Comparison of ENCODE assay signal across 8 mouse cellular contexts in the genomic region with DNA sequence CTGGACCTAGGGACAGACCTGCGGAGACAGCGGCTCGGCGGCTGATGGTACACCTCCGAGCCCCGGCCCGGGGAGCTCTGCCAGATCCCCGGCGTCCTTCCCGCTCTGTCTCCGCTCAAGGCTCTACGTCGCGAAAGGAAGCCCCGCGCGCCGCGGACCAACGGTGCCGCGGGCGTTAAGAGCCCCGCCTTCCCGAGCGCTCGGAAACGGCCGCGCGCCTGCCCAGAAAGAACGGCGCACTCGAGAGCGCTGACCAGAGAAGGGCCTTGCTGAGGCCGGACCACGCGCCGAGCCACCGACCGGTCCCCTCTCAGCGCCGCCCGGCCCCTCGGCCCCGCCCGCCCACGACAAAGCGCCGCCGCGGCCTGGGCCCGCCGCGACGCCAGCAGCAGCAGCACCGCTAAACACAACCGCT. TPM values are rescaled to one million over a fixed set of nuclear protein-coding genes. Genes with fewer than 3 reads are reported as not detected.
DNase-seq lines count a peak whose midpoint lies in the region; ATAC-seq and TF ChIP-seq lines count a peak whose summit lies in the region.

No protein-coding gene starts in this region.

- H3K9me3 ChIP-seq in heart, embryonic 15.5 days (replicated peaks) = no peaks in the 10 kb centered on the region
- no peaks in the 10 kb centered on the region for H3K9me3 ChIP-seq in liver, embryonic 16.5 days (replicated peaks; ENCODE audit: control insufficient read depth, low read length)
- no peaks in the 10 kb centered on the region for H3K9me3 ChIP-seq in stomach, embryonic 14.5 days (ENCODE audit: control insufficient read depth, low read depth, low read length)

- ATAC-seq in heart, embryonic 15.5 days (replicated peaks; ENCODE audit: insufficient number of reproducible peaks, insufficient read depth, low FRiP score, low read depth) = peak; percentile 41
- ATAC-seq in liver, embryonic 16.5 days (ENCODE audit: low read depth) = peak; percentile 33
- peak; percentile 49 for ATAC-seq in stomach, embryonic 14.5 days (ENCODE audit: insufficient number of reproducible peaks, insufficient read depth, low FRiP score, low read depth)

- peak overlapping the region; percentile 94 for H3K27ac ChIP-seq in gastrocnemius, adult 2 months
- H3K27ac ChIP-seq in thymus, adult 2 months (ENCODE audit: control insufficient read depth, insufficient read depth, low read length) = 0 out of 2 replicates have a peak overlapping the region, but pooled peaks have one; percentile 11
- H3K27ac ChIP-seq in heart, embryonic 15.5 days = peak overlapping the region; percentile 97
- peak overlapping the region; percentile 98 for H3K27ac ChIP-seq in liver, embryonic 16.5 days (ENCODE audit: low read length)
- peak overlapping the region; percentile 97 for H3K27ac ChIP-seq in stomach, embryonic 14.5 days (ENCODE audit: low read length)

- H3K4me1 ChIP-seq in thymus, adult 2 months (replicated peaks; ENCODE audit: control insufficient read depth, insufficient read depth, low read length) = no peaks in the 10 kb centered on the region
- H3K4me1 ChIP-seq in heart, embryonic 15.5 days (replicated peaks) = peaks cover 12% of the 10 kb centered on the region
- H3K4me1 ChIP-seq in liver, embryonic 16.5 days (ENCODE audit: control insufficient read depth, low read depth, low read length) = peaks cover 25% of the 10 kb centered on the region
- H3K4me1 ChIP-seq in stomach, embryonic 14.5 days (ENCODE audit: control insufficient read depth, insufficient read depth, low read length) = peaks cover 10% of the 10 kb centered on the region

- H3K4me2 ChIP-seq in heart, embryonic 15.5 days = peak overlapping the region; percentile 76
- peak overlapping the region; percentile 70 for H3K4me2 ChIP-seq in liver, embryonic 16.5 days (ENCODE audit: low read depth, low read length)
- H3K4me2 ChIP-seq in stomach, embryonic 14.5 days (replicated peaks; ENCODE audit: low read depth, low read length) = peak overlapping the region; percentile 65

- peak overlapping the region; percentile 95 for H3K4me3 ChIP-seq in gastrocnemius, adult 2 months
- peak overlapping the region; percentile 64 for H3K4me3 ChIP-seq in thymus, adult 2 months (ENCODE audit: control insufficient read depth, insufficient read depth, low read length)
- peak overlapping the region; percentile 95 for H3K4me3 ChIP-seq in heart, embryonic 15.5 days
- peak overlapping the region; percentile 98 for H3K4me3 ChIP-seq in liver, embryonic 16.5 days (ENCODE audit: low read depth, low read length)
- peak overlapping the region; percentile 94 for H3K4me3 ChIP-seq in stomach, embryonic 14.5 days (ENCODE audit: low read depth, low read length)

- TF ChIP-seq POLR2A in thymus, adult 2 months (IDR thresholded peaks at IDR 0.05; ENCODE audit: control insufficient read depth, extremely low read depth, insufficient read depth, low read length, poor library complexity) = no peak

- H3K9ac ChIP-seq in heart, embryonic 15.5 days = peak overlapping the region; percentile 86
- H3K9ac ChIP-seq in liver, embryonic 16.5 days (ENCODE audit: low read depth, low read length) = peak overlapping the region; percentile 98
- peak overlapping the region; percentile 84 for H3K9ac ChIP-seq in stomach, embryonic 14.5 days (replicated peaks; ENCODE audit: low read depth, low read length)

- H3K27me3 ChIP-seq in thymus, adult 2 months (ENCODE audit: control insufficient read depth, insufficient read depth, low read length) = no peaks in the 10 kb centered on the region
- no peaks in the 10 kb centered on the region for H3K27me3 ChIP-seq in heart, embryonic 15.5 days
- no peaks in the 10 kb centered on the region for H3K27me3 ChIP-seq in liver, embryonic 16.5 days (ENCODE audit: control insufficient read depth, insufficient read depth, low read depth, low read length)
- H3K27me3 ChIP-seq in stomach, embryonic 14.5 days (ENCODE audit: control insufficient read depth, insufficient read depth, low read length) = no peaks in the 10 kb centered on the region

- no peak for DNase-seq in gastrocnemius, adult 2 months
- DNase-seq in gastrocnemius, adult 18-20 months (ENCODE audit: low spot score) = no peak
- DNase-seq in thymus, adult 2 months = peak; percentile 45
- no peak for DNase-seq in thymus, postnatal 14 days
- no peak for DNase-seq in Muller cell, postnatal 12 days (ENCODE audit: inconsistent ontology term)

- WGBS in thymus, adult 2 months = under 1% methylated on average over 58 of the region's 58 CpGs
- under 1% methylated on average over 51 of the region's 58 CpGs for WGBS in heart, embryonic 15.5 days
- WGBS in liver, embryonic 16.5 days (ENCODE audit: insufficient replicate concordance) = under 1% methylated on average over 55 of the region's 58 CpGs
- under 1% methylated on average over 50 of the region's 58 CpGs for WGBS in stomach, embryonic 14.5 days

- intact Hi-C loops in gastrocnemius, adult 2 months (cut with DNase I) = loop anchor here (5.0 kb wide), 1 partner anchor 37 kb away; no protein-coding TSS in a partner anchor

- TF ChIP-seq CTCF in gastrocnemius, adult 2 months (IDR thresholded peaks at IDR 0.05) = no peak
- TF ChIP-seq CTCF in thymus, adult 2 months (IDR thresholded peaks at IDR 0.05; ENCODE audit: borderline replicate concordance, control insufficient read depth, extremely low read depth, insufficient read depth, low read length, poor library complexity) = no peak

- H3K36me3 ChIP-seq in thymus, adult 2 months (ENCODE audit: control insufficient read depth, insufficient read depth, low read length) = no peaks in the 10 kb centered on the region
- H3K36me3 ChIP-seq in heart, embryonic 15.5 days = peaks cover 25% of the 10 kb centered on the region
- peaks cover 15% of the 10 kb centered on the region for H3K36me3 ChIP-seq in liver, embryonic 16.5 days (ENCODE audit: control insufficient read depth, insufficient read depth)
- peaks cover 21% of the 10 kb centered on the region for H3K36me3 ChIP-seq in stomach, embryonic 14.5 days (ENCODE audit: control insufficient read depth, insufficient read depth, low read length)

RNA-seq across cellular contexts. Expression of gene Ep400, which starts 0.5 kb away (rescaled TPM):
- total RNA-seq in gastrocnemius, adult 2 months (2021) = 10 to 100 TPM; 20.2 to 22.9 TPM
- 10 to 100 TPM; 21.2 to 24.9 TPM for total RNA-seq in gastrocnemius, adult 18-20 months (2021)
- polyA plus RNA-seq in thymus, adult 2 months (2012; rRNA removed) = 155 and 211 TPM in 2 replicates
- 22.9 and 35.7 TPM in 2 replicates for polyA plus RNA-seq in heart, embryonic 15.5 days (2015; fragmentation: Nextera tagmentation; extraction: Ambion mirVana)
- 21.8 and 25.1 TPM in 2 replicates for polyA plus RNA-seq in liver, embryonic 16.5 days (2015; fragmentation: Nextera tagmentation; extraction: Ambion mirVana)
- polyA plus RNA-seq in stomach, embryonic 14.5 days (2014; fragmentation: Nextera tagmentation; extraction: Ambion mirVana) = 50.3 and 51.6 TPM in 2 replicates

RNA-seq across cellular contexts. Expression of gene Pus1, which starts 10.4 kb away (rescaled TPM):
- total RNA-seq in gastrocnemius, adult 2 months (2021) = 10 to 100 TPM in 1 of 2 experiments, 1 to 10 TPM in 1; 8.7 to 13.8 TPM
- 10 to 100 TPM; 10.7 to 11.4 TPM for total RNA-seq in gastrocnemius, adult 18-20 months (2021)
- 27.4 and 28.5 TPM in 2 replicates for polyA plus RNA-seq in thymus, adult 2 months (2012; rRNA removed)
- polyA plus RNA-seq in heart, embryonic 15.5 days (2015; fragmentation: Nextera tagmentation; extraction: Ambion mirVana) = 27.2 and 34.2 TPM in 2 replicates
- polyA plus RNA-seq in liver, embryonic 16.5 days (2015; fragmentation: Nextera tagmentation; extraction: Ambion mirVana) = 24.5 and 24.6 TPM in 2 replicates
- 20.2 and 21.9 TPM in 2 replicates for polyA plus RNA-seq in stomach, embryonic 14.5 days (2014; fragmentation: Nextera tagmentation; extraction: Ambion mirVana)

RNA-seq across cellular contexts. Expression of gene Ulk1, which starts 39.9 kb away (rescaled TPM):
- 10 to 100 TPM; 49.1 to 70.6 TPM for total RNA-seq in gastrocnemius, adult 2 months (2021)
- 10 to 100 TPM; 57.4 to 66.1 TPM for total RNA-seq in gastrocnemius, adult 18-20 months (2021)
- polyA plus RNA-seq in thymus, adult 2 months (2012; rRNA removed) = 130 and 136 TPM in 2 replicates
- 9.2 and 15.9 TPM in 2 replicates for polyA plus RNA-seq in heart, embryonic 15.5 days (2015; fragmentation: Nextera tagmentation; extraction: Ambion mirVana)
- 12.5 and 13.7 TPM in 2 replicates for polyA plus RNA-seq in liver, embryonic 16.5 days (2015; fragmentation: Nextera tagmentation; extraction: Ambion mirVana)
- polyA plus RNA-seq in stomach, embryonic 14.5 days (2014; fragmentation: Nextera tagmentation; extraction: Ambion mirVana) = 27.7 and 28.4 TPM in 2 replicates

Comparison
In these comparisons a context has a peak if more than half of its experiments do, and no peak if none do; other contexts are left out.
1. H3K27ac ChIP-seq: peak in every context shown above with its lines; median percentile 98 in liver, embryonic 16.5 days; 97 in heart, embryonic 15.5 days; 97 in stomach, embryonic 14.5 days; 94 in gastrocnemius, adult 2 months; 11 in thymus, adult 2 months.